Mouse (Mus musculus) midbrain, embryonic 14.5 days (tissue): Measurements from ENCODE around the gene Ispd. TPM values are rescaled to one million over a fixed set of nuclear protein-coding genes. Genes with fewer than 3 reads are reported as not detected.
"Not testable (repeated sequence)": the region's sequence is repeated elsewhere in the genome, so short reads cannot be mapped to it uniquely, and the experiment has no call there.

Experiments
- ATAC-seq: fragments of 200-750 bp; cut with Nextera tagmentation; 2 replicates; pipeline ENCODE4 v1.8.0; 2017; ENCODE audit warnings: moderate number of reproducible peaks, moderate library complexity; ENCODE audit not compliant: low FRiP score, low TSS enrichment
- DNase-seq: peaks from one replicate; pipeline ENCODE4 v3.0.0-alpha.2; 2015
- H3K27ac ChIP-seq: fragments of 300-500 bp; sonication (generic); replicated peaks from 2 replicates; pipeline ENCODE4 v1.5.1; 2014; ENCODE audit warnings: mild to moderate bottlenecking, low read depth, low read length, moderate library complexity
- H3K27me3 ChIP-seq: fragments of 300-500 bp; sonication (generic); 2 replicates; pipeline ENCODE4 v1.6.1; 2014; ENCODE audit warnings: low read length, control low read depth, mixed read lengths; ENCODE audit not compliant: control insufficient read depth, insufficient read depth
- H3K36me3 ChIP-seq: fragments of 300-500 bp; sonication (generic); 2 replicates; pipeline ENCODE4 v1.6.1; 2014; ENCODE audit warnings: low read length, control low read depth; ENCODE audit not compliant: control insufficient read depth, insufficient read depth
- H3K4me1 ChIP-seq: fragments of 300-500 bp; sonication (generic); 2 replicates; pipeline ENCODE4 v1.6.1; 2014; ENCODE audit warnings: mild to moderate bottlenecking, antibody characterized with exemption, low read length, control low read depth; ENCODE audit not compliant: control insufficient read depth, insufficient read depth
- H3K4me2 ChIP-seq: fragments of 300-500 bp; sonication (generic); 2 replicates; pipeline ENCODE4 v1.6.1; 2014; ENCODE audit warnings: mild to moderate bottlenecking, low read length, moderate library complexity
- H3K4me3 ChIP-seq: fragments of 300-500 bp; sonication (generic); replicated peaks from 2 replicates; pipeline ENCODE4 v1.5.1; 2014; ENCODE audit warnings: low read depth, low read length
- H3K9ac ChIP-seq: fragments of 300-500 bp; sonication (generic); replicated peaks from 2 replicates; pipeline ENCODE4 v1.6.1; 2014; ENCODE audit warnings: mild to moderate bottlenecking, low read length, moderate library complexity
- H3K9me3 ChIP-seq: fragments of 300-500 bp; sonication (generic); 2 replicates; pipeline ENCODE4 v1.6.1; 2016; ENCODE audit warnings: low read length, control low read depth, mixed read lengths; ENCODE audit not compliant: control insufficient read depth
- WGBS: fragments of 180-500 bp; shearing (Covaris S2); extraction: QIAGEN DNeasy Blood & Tissue Kit; methylation state at CpG from one replicate; pipeline ENCODE4 v1.1.7; 2014; 5-methylcytosine and 5-hydroxymethylcytosine counted together
- polyA plus RNA-seq: library from polyadenylated mRNA; unstranded; fragments of >200 nt; fragmentation: Nextera tagmentation; extraction: Ambion mirVana; gene quantifications from 2 replicates; pipeline ENCODE4 v1.2.1, GENCODE M21; 2014

The Ispd gene
- polyA plus RNA-seq, 1 experiment from 2014 or later, result 13.1 TPM

DNA sequence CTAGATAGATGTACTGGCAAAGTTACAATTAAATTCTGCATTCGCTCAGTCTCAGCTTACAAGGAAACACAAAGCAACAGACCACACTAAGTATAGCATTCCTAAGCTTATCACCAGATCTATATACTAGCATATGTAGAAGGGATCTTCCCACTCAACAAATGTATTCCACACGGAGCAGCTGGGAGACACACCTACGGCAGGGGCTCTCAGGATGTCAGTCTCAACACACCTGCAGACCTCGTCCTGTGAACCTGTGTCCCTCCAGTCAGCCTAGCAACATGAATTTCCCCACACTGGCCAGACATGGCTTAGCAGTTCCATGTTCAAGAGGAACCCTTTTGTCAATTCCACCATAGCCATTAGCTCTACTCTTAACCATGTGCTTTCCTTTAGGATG is 4.9 kb upstream of the Ispd start:
- not testable (repeated sequence) for H3K4me3 ChIP-seq, H3K27me3 ChIP-seq, H3K4me1 ChIP-seq, H3K36me3 ChIP-seq, H3K9ac ChIP-seq, DNase-seq, ATAC-seq, H3K4me2 ChIP-seq, H3K27ac ChIP-seq, H3K9me3 ChIP-seq
- 93% methylated on average over 3 of the region's 4 CpGs for WGBS

DNA sequence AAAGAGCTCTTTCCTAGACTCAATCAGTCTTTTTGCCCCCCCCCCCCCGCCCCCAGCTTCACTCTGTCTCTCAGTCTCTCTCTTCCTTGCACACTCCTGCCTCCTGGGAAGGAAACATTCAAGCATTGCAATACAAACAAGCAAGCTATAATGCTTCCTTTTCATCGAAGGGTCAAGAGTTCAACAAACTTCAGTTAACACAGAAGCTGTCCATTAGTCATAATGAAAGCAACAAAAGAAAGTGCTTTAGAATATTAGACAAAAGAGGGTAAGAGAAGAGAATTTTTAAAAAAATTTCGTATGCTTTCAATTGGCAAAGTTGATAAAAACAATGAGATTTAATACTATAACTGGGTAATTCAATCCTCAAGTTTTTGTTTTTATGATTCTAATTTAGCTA is 996 bp upstream of the Ispd start:
- DNase-seq, result no peak
- Histone ChIP-seq H3K9ac (no peak overlapping the region), H3K4me3 (no peak overlapping the region), H3K36me3 (no peaks in the 10 kb centered on the region), H3K4me1 (peaks cover 5% of the 10 kb centered on the region; the same call in 1 of the 2 replicates), H3K27me3 (no peaks in the 10 kb centered on the region), H3K4me2 (no peak overlapping the region), H3K27ac (no peak overlapping the region), H3K9me3 (no peaks in the 10 kb centered on the region)
- no peak for ATAC-seq
- 43% methylated on average over 3 of the region's 3 CpGs for WGBS

DNA sequence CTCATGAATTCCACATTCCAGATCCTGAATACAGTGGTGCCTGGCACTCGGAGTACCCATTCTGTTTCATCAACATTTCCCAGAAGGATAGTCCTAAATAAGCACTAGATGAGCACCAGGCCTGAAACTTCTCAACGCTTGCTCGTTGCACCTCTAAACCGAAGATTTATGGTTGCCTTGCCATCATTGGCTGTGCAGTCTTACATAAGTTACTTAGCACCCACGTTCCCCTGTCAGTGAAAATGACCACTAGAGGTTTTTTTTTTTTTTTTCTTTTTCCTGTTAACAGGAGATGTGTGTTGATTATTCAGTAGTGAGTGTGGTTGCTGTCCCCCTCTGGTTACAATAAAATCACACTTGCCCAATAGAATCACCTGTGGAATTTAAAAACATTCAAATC is 444 bp upstream of the Ispd start:
- no peaks in the 10 kb centered on the region for H3K36me3 ChIP-seq
- H3K4me1 ChIP-seq, result peaks cover 5% of the 10 kb centered on the region; the same call in 1 of the 2 replicates
- peak overlapping the region; percentile 62; the same call in 1 of the 2 replicates for H3K4me3 ChIP-seq
- ATAC-seq (no peak), DNase-seq (peak; percentile 20)
- H3K27me3 ChIP-seq, result no peaks in the 10 kb centered on the region
- peak overlapping the region; percentile 79 for H3K4me2 ChIP-seq
- no peaks in the 10 kb centered on the region for H3K9me3 ChIP-seq
- peak overlapping the region; percentile 97; the same call in 1 of the 2 replicates for H3K27ac ChIP-seq
- no peak overlapping the region for H3K9ac ChIP-seq
- 79% methylated on average over 5 of the region's 5 CpGs for WGBS

DNA sequence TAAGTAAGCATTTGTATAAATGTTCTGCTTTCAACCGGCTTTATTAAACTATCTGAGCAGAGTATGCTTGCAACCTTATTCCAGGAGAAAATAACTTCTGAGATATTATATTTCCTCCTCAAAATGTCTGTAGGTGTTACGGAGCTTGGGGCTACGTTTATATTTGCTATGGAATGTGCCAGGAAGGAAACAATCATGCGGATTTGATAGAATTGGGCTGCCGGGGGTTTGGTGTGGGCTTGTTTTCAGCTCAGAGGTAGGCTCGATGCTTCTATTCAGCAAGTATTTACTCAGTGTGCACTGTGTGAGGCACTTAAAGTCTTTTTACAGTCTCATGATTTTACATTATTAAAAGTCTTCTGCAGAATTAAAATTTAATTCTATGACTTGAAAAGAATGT is 4.1 kb downstream of the Ispd start:
- WGBS, result 74% methylated on average over 6 of the region's 6 CpGs
- H3K4me1 ChIP-seq, result peaks cover 5% of the 10 kb centered on the region; the same call in 1 of the 2 replicates
- no peak overlapping the region for H3K4me3 ChIP-seq
- H3K27me3 ChIP-seq, result no peaks in the 10 kb centered on the region
- ATAC-seq (no peak), DNase-seq (no peak)
- H3K9me3 ChIP-seq, result no peaks in the 10 kb centered on the region
- H3K36me3 ChIP-seq, result no peaks in the 10 kb centered on the region
- H3K9ac ChIP-seq, result no peak overlapping the region
- H3K27ac ChIP-seq, result no peak overlapping the region
- no peak overlapping the region for H3K4me2 ChIP-seq

DNA sequence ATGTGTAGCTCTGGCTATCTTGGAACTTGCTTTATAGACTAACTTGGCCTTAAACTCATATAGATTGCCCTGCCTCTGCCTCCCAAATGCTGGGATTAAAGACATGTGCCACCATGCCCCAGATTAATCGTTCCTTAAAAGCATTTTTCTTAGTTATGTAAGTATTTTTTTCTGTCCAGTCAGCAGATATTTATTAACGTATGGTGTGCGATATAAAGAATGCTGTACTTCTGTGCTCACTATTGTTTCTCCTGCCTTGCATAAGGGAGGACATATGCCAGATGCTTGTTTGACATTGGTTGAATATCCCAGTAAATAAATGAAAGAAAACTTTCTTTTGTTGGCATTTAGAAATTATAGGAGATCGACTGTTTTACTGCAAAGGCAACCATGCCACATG is 5.7 kb downstream of the Ispd start:
- H3K9me3 ChIP-seq, result no peaks in the 10 kb centered on the region
- H3K27ac ChIP-seq, result no peak overlapping the region
- no peaks in the 10 kb centered on the region for H3K27me3 ChIP-seq
- no peaks in the 10 kb centered on the region for H3K36me3 ChIP-seq
- WGBS, result 93% methylated on average over 4 of the region's 4 CpGs
- no peak for DNase-seq
- H3K4me2 ChIP-seq, result no peak overlapping the region
- no peak overlapping the region for H3K9ac ChIP-seq
- H3K4me3 ChIP-seq, result no peak overlapping the region
- ATAC-seq, result no peak
- H3K4me1 ChIP-seq, result peaks cover 5% of the 10 kb centered on the region; the same call in 1 of the 2 replicates

DNA sequence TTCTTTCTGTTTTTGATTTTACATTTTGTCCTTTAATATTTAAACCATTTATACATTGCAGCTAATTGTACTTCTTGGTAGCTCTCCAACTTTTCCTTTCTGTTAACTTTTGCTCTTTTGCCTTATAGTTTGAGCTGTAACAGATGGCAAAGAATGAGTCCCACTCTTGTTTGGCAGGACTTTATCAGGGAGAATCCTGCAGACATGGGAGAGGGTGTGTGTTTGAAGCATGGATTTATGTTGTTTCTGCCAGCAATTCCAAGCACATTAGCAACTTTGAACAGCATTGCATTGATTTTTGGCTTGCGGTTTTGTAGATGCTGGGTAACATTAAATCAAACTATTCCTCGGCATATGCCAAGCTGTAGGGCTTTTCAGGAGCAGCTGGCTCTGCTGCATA is 13.9 kb downstream of the Ispd start:
- 92% methylated on average over 2 of the region's 2 CpGs for WGBS
- H3K4me1 ChIP-seq, result no peaks in the 10 kb centered on the region
- H3K36me3 ChIP-seq, result no peaks in the 10 kb centered on the region
- no peak for ATAC-seq
- no peak for DNase-seq
- H3K9me3 ChIP-seq, result 0 out of 2 replicates have a peak, but pooled peaks cover 8% of the 10 kb centered on the region
- H3K9ac ChIP-seq, result no peak overlapping the region
- no peak overlapping the region for H3K27ac ChIP-seq
- no peaks in the 10 kb centered on the region for H3K27me3 ChIP-seq
- no peak overlapping the region for H3K4me3 ChIP-seq
- no peak overlapping the region for H3K4me2 ChIP-seq

DNA sequence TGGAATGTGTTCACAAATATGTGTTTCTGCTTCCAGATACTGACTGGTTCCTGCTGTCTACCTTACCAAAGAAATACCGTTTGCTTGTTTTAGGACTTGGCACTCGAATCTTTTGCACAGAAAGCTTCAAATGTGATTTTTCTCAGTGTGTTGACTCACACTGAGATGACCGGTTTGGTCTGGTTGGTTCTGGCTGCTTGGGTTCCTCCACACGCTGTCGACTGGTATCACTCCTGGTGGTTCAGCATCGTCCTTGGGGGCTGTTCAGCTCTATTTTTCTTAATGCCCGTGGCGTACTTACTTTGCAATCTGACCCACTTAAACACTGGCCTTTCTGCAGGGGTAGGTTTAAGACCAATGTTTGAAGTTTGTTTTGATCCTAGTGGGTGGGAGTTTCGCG is 42.4 kb downstream of the Ispd start:
- Histone ChIP-seq H3K4me1 (no peaks in the 10 kb centered on the region), H3K36me3 (no peaks in the 10 kb centered on the region), H3K9ac (no peak overlapping the region), H3K4me2 (no peak overlapping the region), H3K27me3 (no peaks in the 10 kb centered on the region), H3K27ac (no peak overlapping the region), H3K4me3 (no peak overlapping the region), H3K9me3 (no peaks in the 10 kb centered on the region)
- ATAC-seq (no peak), DNase-seq (no peak)
- 75% methylated on average over 10 of the region's 10 CpGs for WGBS

DNA sequence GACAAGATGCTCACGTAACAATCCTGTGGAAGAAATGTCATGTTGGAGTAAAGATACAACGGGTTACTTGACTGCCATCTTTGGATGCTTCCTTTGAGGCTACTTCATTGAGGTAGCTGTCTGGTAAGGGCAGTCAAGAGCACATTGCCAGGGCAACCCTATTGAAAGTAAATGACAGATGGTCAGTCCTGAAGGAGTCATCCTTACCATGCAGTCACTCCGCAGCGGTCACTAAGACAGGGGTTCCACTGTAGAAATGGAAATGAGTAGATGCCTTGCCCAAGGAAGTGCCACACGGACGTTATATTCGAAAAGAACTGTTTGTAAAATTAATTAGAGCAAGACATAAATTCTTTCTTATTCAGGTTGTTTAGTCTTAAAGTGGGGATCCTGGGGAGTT is 44.0 kb downstream of the Ispd start:
- no peak for ATAC-seq
- no peaks in the 10 kb centered on the region for H3K4me1 ChIP-seq
- no peak overlapping the region for H3K9ac ChIP-seq
- no peak for DNase-seq
- H3K9me3 ChIP-seq, result no peaks in the 10 kb centered on the region
- WGBS, result 82% methylated on average over 7 of the region's 7 CpGs
- no peak overlapping the region for H3K4me2 ChIP-seq
- no peak overlapping the region for H3K27ac ChIP-seq
- H3K36me3 ChIP-seq, result no peaks in the 10 kb centered on the region
- H3K4me3 ChIP-seq, result no peak overlapping the region
- H3K27me3 ChIP-seq, result no peaks in the 10 kb centered on the region

DNA sequence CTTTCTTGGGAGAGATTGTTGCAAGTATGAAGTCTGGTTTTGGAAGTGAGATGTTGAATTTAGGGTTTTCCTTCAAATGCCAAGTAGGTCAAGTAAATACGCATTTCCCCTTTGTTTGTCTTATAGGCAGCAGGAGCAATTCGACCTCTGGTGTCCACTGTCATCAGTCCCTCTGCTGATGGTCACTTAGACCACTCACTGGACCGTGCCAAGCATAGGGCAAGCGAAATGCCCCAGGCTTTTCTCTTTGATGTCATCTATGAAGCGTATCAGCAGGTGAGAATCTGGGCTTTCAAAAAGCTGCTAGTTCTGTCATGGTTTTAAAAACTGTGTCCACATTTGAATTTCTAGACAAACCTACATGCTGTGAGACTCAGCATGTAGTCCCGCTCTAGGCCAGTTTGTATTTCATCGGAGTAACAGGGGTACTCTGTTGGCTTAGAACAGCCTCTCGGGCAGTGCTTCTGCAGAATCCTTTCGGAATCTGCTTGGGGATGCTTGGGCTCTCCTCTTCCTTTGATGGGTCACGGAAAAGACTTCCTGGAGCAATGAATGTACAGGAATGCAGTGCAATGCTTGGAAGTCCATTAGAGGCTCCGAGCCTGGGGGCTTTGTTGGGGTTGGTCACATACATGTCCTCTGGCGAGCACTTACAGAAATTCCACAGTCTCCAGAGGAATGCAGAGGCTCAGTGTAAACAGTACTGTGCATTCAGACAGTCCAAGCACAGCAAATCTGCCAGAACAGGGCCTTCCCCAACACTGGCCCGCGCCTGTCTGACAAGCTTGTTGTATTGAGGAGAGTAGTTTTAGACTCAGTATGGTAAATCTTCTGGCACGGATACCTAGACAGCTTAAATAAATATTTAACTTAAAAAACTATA is 45.2 kb downstream of the Ispd start:
- ATAC-seq, result no peak
- WGBS, result 65% methylated on average over 15 of the region's 15 CpGs

More for the DNA sequence above, 45.2 kb downstream of the Ispd start:
- Histone ChIP-seq H3K4me2 (no peak overlapping the region), H3K9ac (no peak overlapping the region), H3K36me3 (no peaks in the 10 kb centered on the region), H3K4me3 (no peak overlapping the region), H3K27ac (no peak overlapping the region), H3K4me1 (no peaks in the 10 kb centered on the region), H3K9me3 (no peaks in the 10 kb centered on the region), H3K27me3 (no peaks in the 10 kb centered on the region)
- DNase-seq, result peak; percentile 4
